Mouse (Mus musculus) forebrain, embryonic 11.5 days (tissue): Measurements from ENCODE around the gene Kdm8. TPM values are rescaled to one million over a fixed set of nuclear protein-coding genes. Genes with fewer than 3 reads are reported as not detected.

ENCODE experiments used
- ATAC-seq: fragments of 200-750 bp; cut with Nextera tagmentation; replicated peaks from 2 replicates; pipeline ENCODE4 v1.8.0; 2017; ENCODE audit warnings: moderate TSS enrichment; ENCODE audit not compliant: low FRiP score
- DNase-seq: peaks from one replicate; pipeline ENCODE4 v3.0.0-alpha.2; 2017; ENCODE audit warnings: low spot score
- H3K27ac ChIP-seq: fragments of 300-500 bp; sonication (generic); 2 replicates; pipeline ENCODE4 v1.5.1; 2014; ENCODE audit warnings: low read depth, low read length
- H3K27me3 ChIP-seq: fragments of 300-500 bp; sonication (generic); 2 replicates; pipeline ENCODE4 v1.6.1; 2014; ENCODE audit warnings: mild to moderate bottlenecking, low read length, mixed read lengths; ENCODE audit not compliant: control insufficient read depth, insufficient read depth
- H3K36me3 ChIP-seq: fragments of 300-500 bp; sonication (generic); 2 replicates; pipeline ENCODE4 v1.6.1; 2014; ENCODE audit warnings: mild to moderate bottlenecking, low read length, moderate library complexity, mixed read lengths; ENCODE audit not compliant: control insufficient read depth, insufficient read depth
- H3K4me1 ChIP-seq: fragments of 300-500 bp; sonication (generic); replicated peaks from 2 replicates; pipeline ENCODE4 v1.6.1; 2014; ENCODE audit warnings: low read length, mixed read lengths; ENCODE audit not compliant: control insufficient read depth, insufficient read depth
- H3K4me2 ChIP-seq: fragments of 300-500 bp; sonication (generic); 2 replicates; pipeline ENCODE4 v1.6.1; 2014; ENCODE audit warnings: low read depth, mild to moderate bottlenecking, low read length, moderate library complexity, mixed read lengths; ENCODE audit not compliant: severe bottlenecking
- H3K4me3 ChIP-seq: fragments of 300-500 bp; sonication (generic); 2 replicates; pipeline ENCODE4 v1.5.1; 2014; ENCODE audit warnings: low read depth, low read length
- H3K9ac ChIP-seq: fragments of 300-500 bp; sonication (generic); 2 replicates; pipeline ENCODE4 v1.6.1; 2014; ENCODE audit warnings: low read length
- H3K9me3 ChIP-seq: fragments of 300-500 bp; sonication (generic); 2 replicates; pipeline ENCODE4 v1.6.1; 2016; ENCODE audit warnings: low read length, mixed read lengths; ENCODE audit not compliant: control insufficient read depth
- WGBS: fragments of 180-500 bp; shearing (Covaris S2); extraction: QIAGEN DNeasy Blood & Tissue Kit; methylation state at CpG from one replicate; pipeline ENCODE4 v1.1.7; 2014; 5-methylcytosine and 5-hydroxymethylcytosine counted together
- polyA plus RNA-seq: library from polyadenylated mRNA; unstranded; fragments of >200 nt; fragmentation: Nextera tagmentation; extraction: Ambion mirVana; gene quantifications from 2 replicates; pipeline ENCODE4 v1.2.1, GENCODE M21; 2014

The Kdm8 gene
- polyA plus RNA-seq, 1 experiment from 2014 or later, result 11.4 TPM

DNA sequence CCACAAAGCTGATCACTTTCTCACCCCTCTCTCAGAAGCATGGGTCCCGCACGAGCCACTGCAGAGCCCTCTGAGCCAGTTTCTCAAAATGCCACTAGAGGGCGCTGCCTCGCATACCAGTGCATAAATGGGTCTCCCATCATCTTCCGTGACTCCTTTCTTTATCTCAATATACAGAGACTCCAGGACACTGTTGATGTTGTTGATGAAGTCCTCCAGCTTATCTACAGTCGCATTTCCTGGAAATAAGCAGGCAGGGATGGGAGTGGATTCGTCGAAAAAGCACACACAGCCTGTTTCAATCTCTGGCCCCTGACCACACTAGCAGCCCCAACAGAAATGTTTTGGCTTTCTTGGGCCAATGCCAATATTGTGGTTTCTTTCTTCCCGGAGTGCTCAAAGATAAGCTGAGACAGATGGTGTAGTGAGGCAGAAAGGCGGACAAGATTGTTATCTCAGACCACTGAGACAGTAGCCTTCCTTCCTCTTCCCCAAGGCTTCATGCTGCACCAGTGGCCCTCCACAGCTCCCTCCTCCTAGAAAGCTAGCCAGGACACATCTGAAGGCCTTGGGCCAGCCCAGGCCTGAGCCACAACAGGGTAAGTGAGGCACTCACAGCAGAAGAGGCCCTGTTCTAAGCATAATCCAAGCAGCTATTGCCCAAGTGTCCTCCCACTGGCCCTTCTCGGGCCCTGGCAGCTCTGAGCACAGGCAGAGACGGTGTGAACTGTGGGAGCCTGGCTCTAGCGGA, 27.7 kb downstream of the Kdm8 start:
- DNase-seq (peak; percentile 85), ATAC-seq (peak; percentile 71)
- H3K27me3 ChIP-seq, result no peaks in the 10 kb centered on the region
- no peak overlapping the region for H3K9ac ChIP-seq
- no peak overlapping the region for H3K4me3 ChIP-seq
- no peak overlapping the region for H3K4me2 ChIP-seq
- no peak overlapping the region for H3K27ac ChIP-seq
- WGBS, result 45% methylated on average over 13 of the region's 13 CpGs
- H3K36me3 ChIP-seq, result no peaks in the 10 kb centered on the region; the same call in 1 of the 2 replicates
- H3K9me3 ChIP-seq, result no peaks in the 10 kb centered on the region
- H3K4me1 ChIP-seq, result peaks cover 7% of the 10 kb centered on the region; the same call in 1 of the 2 replicates

DNA sequence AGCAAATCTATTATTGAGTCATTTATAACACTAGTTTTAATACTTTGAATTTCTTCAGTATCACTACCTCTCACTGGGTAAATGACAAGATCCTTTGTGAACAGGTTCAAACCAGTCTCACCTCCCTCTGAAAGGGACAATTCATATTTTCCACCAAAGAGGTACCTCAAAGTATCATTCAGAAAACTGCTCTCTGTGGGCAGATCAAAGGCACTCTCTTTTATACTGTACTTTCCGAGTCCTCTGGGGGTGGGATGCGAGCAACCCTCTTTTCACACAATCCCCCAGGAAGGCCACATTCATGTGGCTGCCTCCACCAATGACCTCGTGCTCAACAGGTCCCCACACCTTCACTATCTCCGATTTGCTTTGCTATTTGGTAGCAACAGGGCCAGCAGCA, 30.1 kb downstream of the Kdm8 start:
- Histone ChIP-seq H3K4me3 (no peak overlapping the region), H3K36me3 (no peaks in the 10 kb centered on the region; the same call in 1 of the 2 replicates), H3K4me2 (no peak overlapping the region), H3K27me3 (no peaks in the 10 kb centered on the region), H3K4me1 (peaks cover 7% of the 10 kb centered on the region; the same call in 1 of the 2 replicates), H3K9ac (no peak overlapping the region), H3K9me3 (no peaks in the 10 kb centered on the region), H3K27ac (no peak overlapping the region)
- DNase-seq (no peak), ATAC-seq (no peak)
- WGBS, result 88% methylated on average over 4 of the region's 4 CpGs

- Histone ChIP-seq H3K4me1 (peaks cover 7% of the 10 kb centered on the region; the same call in 1 of the 2 replicates), H3K27ac (peak overlapping the region; percentile 72), H3K36me3 (no peaks in the 10 kb centered on the region; the same call in 1 of the 2 replicates), H3K4me3 (no peak overlapping the region), H3K9me3 (no peaks in the 10 kb centered on the region), H3K4me2 (no peak overlapping the region), H3K27me3 (no peaks in the 10 kb centered on the region), H3K9ac (no peak overlapping the region; the same call in 1 of the 2 replicates)
- 49% methylated on average over 11 of the region's 11 CpGs for WGBS
- ATAC-seq (0 out of 2 replicates have a peak, but pooled peaks have one; percentile 25), DNase-seq (no peak)
Measured at GRCm38 (mm10) chr7:125475601-125476251, 31.2 kb downstream of the Kdm8 start.

DNA sequence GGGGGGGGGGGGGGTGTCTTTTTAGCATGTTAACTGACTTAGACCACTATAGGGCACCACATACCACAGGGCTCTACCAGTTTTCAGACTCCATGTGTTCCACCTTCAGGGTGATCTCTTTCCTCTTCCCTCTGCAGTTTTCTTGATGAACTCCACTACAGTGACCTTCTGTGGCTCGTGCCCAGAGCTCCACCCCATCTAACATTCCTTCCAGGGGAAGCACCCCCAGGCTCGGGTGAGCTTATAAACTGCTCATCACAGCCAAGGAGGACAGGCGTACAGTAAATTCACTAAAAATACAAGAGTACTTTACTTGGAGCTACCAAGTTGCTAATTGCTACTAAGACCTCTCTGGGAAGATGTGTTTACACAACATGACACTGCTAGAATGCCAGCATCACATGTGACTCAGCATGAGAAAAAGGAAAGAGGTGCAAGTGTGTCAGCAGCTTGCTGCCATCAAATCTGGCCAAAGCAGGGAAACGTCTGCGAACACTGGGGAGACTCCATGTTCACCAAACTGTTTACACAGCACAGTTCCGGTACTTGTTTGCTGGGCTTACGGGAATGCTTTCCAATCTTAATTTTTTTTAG, 34.0 kb downstream of the Kdm8 start:
- Histone ChIP-seq H3K9me3 (no peaks in the 10 kb centered on the region), H3K27me3 (no peaks in the 10 kb centered on the region), H3K9ac (no peak overlapping the region), H3K4me1 (peaks cover 7% of the 10 kb centered on the region; the same call in 1 of the 2 replicates), H3K4me3 (no peak overlapping the region), H3K4me2 (no peak overlapping the region), H3K36me3 (peaks cover 1% of the 10 kb centered on the region; the same call in 1 of the 2 replicates), H3K27ac (no peak overlapping the region)
- ATAC-seq (no peak), DNase-seq (no peak)
- WGBS, result 92% methylated on average over 7 of the region's 7 CpGs

- WGBS, result 92% methylated on average over 4 of the region's 4 CpGs
- Histone ChIP-seq H3K9me3 (no peaks in the 10 kb centered on the region), H3K27me3 (no peaks in the 10 kb centered on the region), H3K9ac (no peak overlapping the region), H3K27ac (no peak overlapping the region), H3K36me3 (peaks cover 3% of the 10 kb centered on the region; the same call in 1 of the 2 replicates), H3K4me3 (no peak overlapping the region), H3K4me2 (no peak overlapping the region), H3K4me1 (peaks cover 7% of the 10 kb centered on the region; the same call in 1 of the 2 replicates)
- no peak for ATAC-seq
- DNase-seq, result no peak
Measured at GRCm38 (mm10) chr7:125480518-125480917, 36.0 kb downstream of the Kdm8 start.

DNA sequence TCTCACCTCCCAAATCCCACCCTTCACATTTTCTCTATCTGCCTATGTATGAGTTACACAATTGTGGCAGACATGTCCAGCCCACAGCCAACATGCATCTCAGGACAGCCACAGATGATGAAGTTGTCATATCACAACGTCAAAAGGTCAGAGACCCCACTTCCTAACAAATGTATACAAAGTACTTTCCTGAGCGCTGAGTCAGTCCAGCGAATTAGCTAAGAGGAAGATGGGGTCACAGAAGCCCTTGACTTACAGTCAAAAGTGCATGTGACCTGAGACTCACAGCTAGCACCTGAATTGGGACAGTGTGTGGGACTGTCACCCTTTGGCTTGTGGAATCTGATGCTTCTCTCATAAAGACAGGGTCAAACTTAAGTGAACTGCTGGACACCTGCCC, 37.9 kb downstream of the Kdm8 start:
- H3K27me3 ChIP-seq, result no peaks in the 10 kb centered on the region
- WGBS, result 85% methylated on average over 3 of the region's 3 CpGs
- no peak overlapping the region for H3K9ac ChIP-seq
- no peak for DNase-seq
- no peak overlapping the region for H3K27ac ChIP-seq
- peaks cover 3% of the 10 kb centered on the region; the same call in 1 of the 2 replicates for H3K36me3 ChIP-seq
- no peak overlapping the region for H3K4me2 ChIP-seq
- no peak for ATAC-seq
- H3K9me3 ChIP-seq, result no peaks in the 10 kb centered on the region
- no peaks in the 10 kb centered on the region for H3K4me1 ChIP-seq
- no peak overlapping the region for H3K4me3 ChIP-seq

- Histone ChIP-seq H3K4me2 (no peak overlapping the region), H3K36me3 (peaks cover 3% of the 10 kb centered on the region; the same call in 1 of the 2 replicates), H3K9ac (no peak overlapping the region), H3K4me1 (no peaks in the 10 kb centered on the region), H3K27ac (no peak overlapping the region), H3K4me3 (no peak overlapping the region), H3K27me3 (no peaks in the 10 kb centered on the region), H3K9me3 (no peaks in the 10 kb centered on the region)
- DNase-seq (no peak), ATAC-seq (no peak)
- WGBS, result 63% methylated on average over 2 of the region's 2 CpGs
Measured at GRCm38 (mm10) chr7:125482886-125483285, 38.4 kb downstream of the Kdm8 start.

DNA sequence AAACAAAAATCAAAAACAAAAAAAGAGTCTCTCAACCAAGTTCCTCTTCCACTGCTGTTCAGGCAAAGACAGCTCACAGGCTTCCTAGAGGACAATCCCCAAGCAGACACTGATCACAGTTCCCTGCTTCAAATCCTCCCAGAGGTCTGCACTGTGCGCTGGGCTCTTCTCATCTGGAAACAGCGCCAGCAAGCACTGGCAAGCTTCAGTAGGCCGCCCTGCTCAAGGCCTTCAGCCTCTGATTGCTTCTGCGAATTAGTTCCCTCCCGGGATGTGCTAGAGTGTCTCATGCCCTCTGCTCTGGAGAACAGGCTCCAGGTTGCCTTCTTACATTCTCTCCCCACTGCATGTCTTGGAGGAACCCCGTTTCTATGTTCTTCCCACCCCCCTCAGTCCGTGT, 40.3 kb downstream of the Kdm8 start:
- WGBS, result 90% methylated on average over 7 of the region's 7 CpGs
- Histone ChIP-seq H3K36me3 (peaks cover 3% of the 10 kb centered on the region; the same call in 1 of the 2 replicates), H3K27me3 (no peaks in the 10 kb centered on the region)

More for the DNA sequence above, 40.3 kb downstream of the Kdm8 start:
- H3K4me1 ChIP-seq, result 0 out of 2 replicates have a peak, but pooled peaks cover 2% of the 10 kb centered on the region
- no peak overlapping the region for H3K9ac ChIP-seq
- no peak overlapping the region for H3K27ac ChIP-seq
- no peaks in the 10 kb centered on the region for H3K9me3 ChIP-seq
- no peak overlapping the region for H3K4me3 ChIP-seq
- no peak overlapping the region for H3K4me2 ChIP-seq
- DNase-seq, result no peak
- ATAC-seq, result no peak
